Mouse (Mus musculus) ES-Bruce4 (cell line): ENCODE results near the gene Lrba.

Source experiments
- CTCF ChIP-seq: IDR thresholded peaks from one replicate; pipeline ENCODE4 v1.8.1; 2011; ENCODE audit warnings: low read depth, low read length
- POLR2A ChIP-seq: IDR thresholded peaks from one replicate; pipeline ENCODE4 v1.8.1; 2011; ENCODE audit warnings: low read length; ENCODE audit not compliant: insufficient read depth

DNA sequence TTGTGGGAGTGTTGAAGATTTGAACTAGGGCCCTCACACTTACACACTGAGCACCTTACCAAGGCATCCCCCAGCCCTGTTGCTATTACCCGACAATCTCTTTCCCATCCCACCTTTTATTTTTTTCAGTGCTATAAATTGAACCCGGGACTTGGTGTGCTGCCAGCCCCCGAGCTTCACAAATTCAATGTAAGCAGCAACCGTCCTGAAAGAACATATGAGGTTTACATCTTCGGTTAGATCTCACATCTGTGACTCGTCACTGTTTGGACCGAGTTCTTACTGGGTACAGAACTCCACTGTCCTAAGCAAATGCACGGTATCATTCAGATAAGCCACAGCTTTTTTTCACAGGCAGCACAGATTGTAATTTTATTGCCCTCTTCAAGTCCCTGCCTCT lies 607.6 kb downstream of the Lrba start:
- TF ChIP-seq CTCF = no peak
- TF ChIP-seq POLR2A = no peak
